Mouse (Mus musculus): ENCODE results near the gene Clcn1. TPM values are rescaled to one million over a fixed set of nuclear protein-coding genes. Genes with fewer than 3 reads are reported as not detected.

Gene Clcn1
- polyA plus RNA-seq, 1 experiment from 2014 or later = not detected

GRCm38 (mm10) chr6:42351776-42352485 is 65.4 kb downstream of the Clcn1 start:
- peak; percentile 54 for DNase-seq
- Histone ChIP-seq H3K27ac (ENCODE audit: low read depth) (peak overlapping the region; percentile 66), H3K36me3 (replicated peaks; ENCODE audit: insufficient read depth, low read length) (peaks cover 30% of the 10 kb centered on the region), H3K9ac (replicated peaks) (peak overlapping the region; percentile 92), H3K4me2 (ENCODE audit: low read depth, low read length) (peak overlapping the region; percentile 89), H3K4me1 (ENCODE audit: insufficient read depth) (peaks cover 36% of the 10 kb centered on the region), H3K4me3 (ENCODE audit: low read depth, low read length) (peak overlapping the region; percentile 87), H3K9me3 (ENCODE audit: low read length) (no peaks in the 10 kb centered on the region), H3K27me3 (ENCODE audit: insufficient read depth, low read length) (no peaks in the 10 kb centered on the region)
- 38% methylated on average over 7 of the region's 7 CpGs for WGBS (ENCODE audit: insufficient replicate concordance)
- TF ChIP-seq EP300 (IDR thresholded peaks at IDR 0.05; ENCODE audit: low read depth) (no peak), CTCF (IDR thresholded peaks at IDR 0.05; ENCODE audit: low read depth) (no peak)
- no peak for ATAC-seq

GRCm38 (mm10) chr6:42352486-42352846 is 66.0 kb downstream of the Clcn1 start:
- DNase-seq (no peak), ATAC-seq (no peak)
- Histone ChIP-seq H3K4me3 (ENCODE audit: low read depth, low read length) (peak overlapping the region; percentile 87), H3K36me3 (replicated peaks; ENCODE audit: insufficient read depth, low read length) (peaks cover 35% of the 10 kb centered on the region), H3K27me3 (ENCODE audit: insufficient read depth, low read length) (no peaks in the 10 kb centered on the region), H3K4me2 (ENCODE audit: low read depth, low read length) (peak overlapping the region; percentile 89), H3K27ac (ENCODE audit: low read depth) (peak overlapping the region; percentile 66), H3K9me3 (ENCODE audit: low read length) (no peaks in the 10 kb centered on the region), H3K4me1 (ENCODE audit: insufficient read depth) (peaks cover 36% of the 10 kb centered on the region), H3K9ac (replicated peaks) (no peak overlapping the region; the same call in 1 of the 2 replicates)
- WGBS (ENCODE audit: insufficient replicate concordance) = 49% methylated on average over 1 of the region's 1 CpGs
- TF ChIP-seq EP300 (IDR thresholded peaks at IDR 0.05; ENCODE audit: low read depth) = no peak
- TF ChIP-seq CTCF (IDR thresholded peaks at IDR 0.05; ENCODE audit: low read depth) = no peak

DNA sequence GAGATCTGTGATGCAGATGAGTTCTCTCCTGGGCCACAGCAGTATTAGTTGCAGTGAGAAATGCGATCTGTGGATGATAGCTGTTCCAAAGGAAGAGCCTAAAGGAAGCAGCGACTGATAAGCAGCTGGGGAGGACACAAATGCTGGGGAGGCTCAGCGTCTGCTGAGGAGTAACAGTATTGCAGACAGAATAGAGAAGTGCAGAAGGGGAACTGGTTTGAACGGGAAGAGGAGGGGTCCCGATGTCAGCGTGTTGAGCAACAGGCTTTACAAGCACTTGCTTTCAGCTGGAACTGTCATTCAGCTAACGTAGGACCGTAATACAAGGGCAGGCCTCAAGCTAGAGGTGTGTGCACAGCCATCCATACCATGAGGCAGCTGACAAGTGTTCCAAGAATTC is 66.7 kb downstream of the Clcn1 start:
- Histone ChIP-seq H3K4me3 (ENCODE audit: low read depth, low read length) (peak overlapping the region; percentile 87), H3K27ac (ENCODE audit: low read depth) (peak overlapping the region; percentile 66)
- no peak for ATAC-seq

DNA sequence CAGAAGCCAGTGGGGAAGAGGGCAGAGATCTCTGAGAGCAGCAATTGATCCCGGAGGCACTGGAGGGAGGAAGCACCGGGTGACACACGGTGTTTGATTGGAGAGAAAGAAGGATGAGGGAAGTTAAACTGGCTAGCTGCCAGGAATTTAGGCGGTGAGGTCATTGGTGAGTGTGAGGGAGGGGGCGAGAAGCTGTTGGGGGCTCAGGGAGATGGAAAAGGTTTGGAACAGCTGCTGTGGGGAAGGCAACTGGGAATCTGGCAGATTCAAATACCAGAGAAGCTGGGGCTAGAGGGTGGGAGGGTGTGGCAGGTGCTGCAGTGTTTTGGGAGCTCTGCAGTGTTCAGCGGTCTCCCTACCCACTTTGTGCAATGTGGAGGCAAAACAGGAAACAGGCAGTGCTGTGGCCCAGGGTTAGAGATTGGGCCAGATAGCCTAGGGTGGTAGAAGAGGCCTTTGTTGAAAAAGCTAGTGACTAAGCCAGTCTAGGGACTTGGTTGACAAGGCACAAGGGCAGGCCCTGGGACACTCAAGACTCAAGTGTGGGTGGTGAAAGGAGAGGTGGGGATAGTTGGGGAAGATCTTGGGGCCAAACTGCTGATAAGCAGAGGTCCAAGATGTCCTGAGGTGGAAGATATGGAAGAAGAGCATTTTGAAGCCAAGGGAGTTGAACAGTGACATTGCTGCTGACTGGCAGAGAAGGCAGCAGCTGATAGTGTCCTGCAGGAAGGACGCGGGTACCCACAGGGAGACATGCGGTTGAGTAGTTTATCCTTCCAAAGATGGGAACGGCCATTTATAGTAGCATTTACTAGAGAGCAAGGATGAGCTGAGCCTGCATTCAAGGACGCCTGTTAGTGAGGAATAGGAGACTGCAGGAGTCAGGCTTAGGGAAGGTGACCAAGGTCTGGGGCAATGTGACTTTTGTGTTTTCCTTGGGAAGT is 67.9 kb downstream of the Clcn1 start:
- Histone ChIP-seq H3K9ac (replicated peaks) (no peak overlapping the region; the same call in none of the 2 replicates), H3K27me3 (ENCODE audit: insufficient read depth, low read length) (no peaks in the 10 kb centered on the region), H3K27ac (ENCODE audit: low read depth) (peak overlapping the region; percentile 66), H3K4me1 (ENCODE audit: insufficient read depth) (peaks cover 30% of the 10 kb centered on the region), H3K4me3 (ENCODE audit: low read depth, low read length) (peak overlapping the region; percentile 87), H3K9me3 (ENCODE audit: low read length) (no peaks in the 10 kb centered on the region), H3K4me2 (ENCODE audit: low read depth, low read length) (peak overlapping the region; percentile 89), H3K36me3 (replicated peaks; ENCODE audit: insufficient read depth, low read length) (peaks cover 47% of the 10 kb centered on the region)
- TF ChIP-seq CTCF (IDR thresholded peaks at IDR 0.05; ENCODE audit: low read depth) (no peak), EP300 (IDR thresholded peaks at IDR 0.05; ENCODE audit: low read depth) (no peak)
- peak; percentile 42 for DNase-seq
- no peak for ATAC-seq
- 22% methylated on average over 11 of the region's 11 CpGs for WGBS (ENCODE audit: insufficient replicate concordance)

More for the DNA sequence above, 66.7 kb downstream of the Clcn1 start:
- H3K9me3 ChIP-seq (ENCODE audit: low read length) = no peaks in the 10 kb centered on the region
- peak overlapping the region; percentile 34 for H3K9ac ChIP-seq (replicated peaks)
- DNase-seq = peak; percentile 56
- TF ChIP-seq EP300 (IDR thresholded peaks at IDR 0.05; ENCODE audit: low read depth) = peak; percentile 28; the same call in 1 of the 2 replicates
- no peak for TF ChIP-seq CTCF (IDR thresholded peaks at IDR 0.05; ENCODE audit: low read depth)
- H3K36me3 ChIP-seq (replicated peaks; ENCODE audit: insufficient read depth, low read length) = peaks cover 42% of the 10 kb centered on the region
- H3K4me2 ChIP-seq (ENCODE audit: low read depth, low read length) = peak overlapping the region; percentile 89
- whole genome bisulfite sequencing (ENCODE audit: insufficient replicate concordance) = 32% methylated on average over 8 of the region's 8 CpGs
- no peaks in the 10 kb centered on the region for H3K27me3 ChIP-seq (ENCODE audit: insufficient read depth, low read length)
- H3K4me1 ChIP-seq (ENCODE audit: insufficient read depth) = peaks cover 36% of the 10 kb centered on the region

DNA sequence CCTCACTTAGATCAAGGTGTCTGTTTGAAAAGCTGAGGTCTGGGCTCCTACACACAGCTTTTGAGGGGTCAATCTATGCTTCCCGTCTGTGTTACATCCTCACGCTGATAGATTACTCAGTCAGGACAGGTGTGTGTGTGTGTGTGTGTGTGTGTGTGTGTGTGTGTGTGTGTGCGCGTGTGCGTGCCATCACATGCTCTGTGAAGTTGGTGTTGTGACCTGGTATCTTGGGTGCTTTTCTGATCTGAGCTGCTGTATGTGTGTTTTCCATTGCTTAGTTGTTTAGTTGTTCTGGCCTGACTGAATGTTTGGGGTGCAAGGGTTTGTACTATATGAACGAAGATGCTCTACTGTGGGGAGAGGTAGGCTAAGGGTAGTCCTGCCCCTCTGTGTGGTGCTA is 68.9 kb downstream of the Clcn1 start:
- WGBS (ENCODE audit: insufficient replicate concordance) = 88% methylated on average over 6 of the region's 6 CpGs
- H3K9me3 ChIP-seq (ENCODE audit: low read length) = no peaks in the 10 kb centered on the region
- no peaks in the 10 kb centered on the region for H3K27me3 ChIP-seq (ENCODE audit: insufficient read depth, low read length)
- H3K27ac ChIP-seq (ENCODE audit: low read depth) = no peak overlapping the region
- no peak overlapping the region for H3K4me2 ChIP-seq (ENCODE audit: low read depth, low read length)
- DNase-seq (no peak), ATAC-seq (no peak)
- peaks cover 30% of the 10 kb centered on the region for H3K4me1 ChIP-seq (ENCODE audit: insufficient read depth)
- TF ChIP-seq EP300 (IDR thresholded peaks at IDR 0.05; ENCODE audit: low read depth) = no peak
- no peak for TF ChIP-seq CTCF (IDR thresholded peaks at IDR 0.05; ENCODE audit: low read depth)
- no peak overlapping the region for H3K9ac ChIP-seq (replicated peaks)
- no peak overlapping the region for H3K4me3 ChIP-seq (ENCODE audit: low read depth, low read length)
- H3K36me3 ChIP-seq (replicated peaks; ENCODE audit: insufficient read depth, low read length) = peaks cover 56% of the 10 kb centered on the region
